Mouse (Mus musculus) hindbrain, embryonic 11.5 days (tissue): ENCODE measurements at regions not wholly inside any gene's neighbourhood (a gene's known extent, or its start where the extent isn't known, plus 50 kb on each side); places are given as distances from the start of the nearest gene placed in this dataset.

Experiments
- ATAC-seq: fragments of 200-750 bp; cut with Nextera tagmentation; 2 replicates; pipeline ENCODE4 v1.8.0; 2017; ENCODE audit warnings: mild to moderate bottlenecking, moderate TSS enrichment, moderate library complexity; ENCODE audit not compliant: low FRiP score
- DNase-seq: peaks from one replicate; pipeline ENCODE4 v3.0.0-alpha.2; 2015; ENCODE audit warnings: low spot score
- H3K27ac ChIP-seq: fragments of 300-500 bp; sonication (generic); 2 replicates; pipeline ENCODE4 v1.5.1; 2014; ENCODE audit warnings: mild to moderate bottlenecking, low read depth, low read length
- H3K27me3 ChIP-seq: fragments of 300-500 bp; sonication (generic); 2 replicates; pipeline ENCODE4 v1.6.1; 2014; ENCODE audit warnings: mild to moderate bottlenecking, low read length, moderate library complexity, mixed read lengths; ENCODE audit not compliant: control insufficient read depth, insufficient read depth
- H3K36me3 ChIP-seq: fragments of 300-500 bp; sonication (generic); 2 replicates; pipeline ENCODE4 v1.6.1; 2014; ENCODE audit warnings: mild to moderate bottlenecking, low read length, moderate library complexity, mixed read lengths; ENCODE audit not compliant: control insufficient read depth, insufficient read depth
- H3K4me1 ChIP-seq: fragments of 300-500 bp; sonication (generic); replicated peaks from 2 replicates; pipeline ENCODE4 v1.6.1; 2014; ENCODE audit warnings: low read length, mixed read lengths; ENCODE audit not compliant: control insufficient read depth, insufficient read depth
- H3K4me2 ChIP-seq: fragments of 300-500 bp; sonication (generic); replicated peaks from 2 replicates; pipeline ENCODE4 v1.6.1; 2014; ENCODE audit warnings: mild to moderate bottlenecking, low read depth, low read length
- H3K4me3 ChIP-seq: fragments of 300-500 bp; sonication (generic); 2 replicates; pipeline ENCODE4 v1.5.1; 2014; ENCODE audit warnings: low read depth, low read length
- H3K9ac ChIP-seq: fragments of 300-500 bp; sonication (generic); 2 replicates; pipeline ENCODE4 v1.6.1; 2014; ENCODE audit warnings: low read depth, low read length
- H3K9me3 ChIP-seq: fragments of 300-500 bp; sonication (generic); 2 replicates; pipeline ENCODE4 v1.6.1; 2016; ENCODE audit warnings: low read length; ENCODE audit not compliant: control insufficient read depth
- WGBS: fragments of 180-500 bp; shearing (Covaris S2); extraction: QIAGEN DNeasy Blood & Tissue Kit; methylation state at CpG from one replicate; pipeline ENCODE4 v1.1.7; 2014; 5-methylcytosine and 5-hydroxymethylcytosine counted together

DNA sequence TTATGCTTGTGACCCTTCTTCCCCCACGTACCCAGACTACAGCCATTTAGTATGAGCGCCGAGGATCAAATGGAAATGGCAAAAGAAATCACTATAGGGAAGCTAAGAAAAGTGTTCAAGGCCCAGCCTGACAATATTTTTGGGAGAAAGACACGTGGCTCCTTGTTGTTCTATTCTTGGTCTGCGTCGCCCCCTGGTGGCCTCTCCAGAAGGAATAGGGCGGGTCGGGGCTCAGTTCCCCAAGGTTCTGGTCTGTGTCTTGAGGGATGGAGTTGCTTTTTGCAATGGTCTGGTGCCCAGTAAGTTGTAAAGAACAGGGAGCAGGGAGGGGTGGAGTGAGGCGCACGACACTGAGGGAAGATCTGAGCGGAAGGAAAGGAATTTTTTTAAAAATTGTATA, 264.4 kb upstream of the Nfe2l3 start:
- Histone ChIP-seq H3K27me3 (peaks cover 2% of the 10 kb centered on the region; the same call in 1 of the 2 replicates), H3K4me2 (peak overlapping the region; percentile 43; the same call in 1 of the 2 replicates), H3K4me3 (no peak overlapping the region), H3K36me3 (no peaks in the 10 kb centered on the region), H3K4me1 (peaks cover 7% of the 10 kb centered on the region), H3K9ac (peak overlapping the region; percentile 34; the same call in 1 of the 2 replicates), H3K27ac (peak overlapping the region; percentile 84; the same call in 1 of the 2 replicates), H3K9me3 (no peaks in the 10 kb centered on the region)
- ATAC-seq: peak; percentile 31; the same call in 1 of the 2 replicates
- DNase-seq: peak; percentile 90
- WGBS: 3% methylated on average over 11 of the region's 11 CpGs

DNA sequence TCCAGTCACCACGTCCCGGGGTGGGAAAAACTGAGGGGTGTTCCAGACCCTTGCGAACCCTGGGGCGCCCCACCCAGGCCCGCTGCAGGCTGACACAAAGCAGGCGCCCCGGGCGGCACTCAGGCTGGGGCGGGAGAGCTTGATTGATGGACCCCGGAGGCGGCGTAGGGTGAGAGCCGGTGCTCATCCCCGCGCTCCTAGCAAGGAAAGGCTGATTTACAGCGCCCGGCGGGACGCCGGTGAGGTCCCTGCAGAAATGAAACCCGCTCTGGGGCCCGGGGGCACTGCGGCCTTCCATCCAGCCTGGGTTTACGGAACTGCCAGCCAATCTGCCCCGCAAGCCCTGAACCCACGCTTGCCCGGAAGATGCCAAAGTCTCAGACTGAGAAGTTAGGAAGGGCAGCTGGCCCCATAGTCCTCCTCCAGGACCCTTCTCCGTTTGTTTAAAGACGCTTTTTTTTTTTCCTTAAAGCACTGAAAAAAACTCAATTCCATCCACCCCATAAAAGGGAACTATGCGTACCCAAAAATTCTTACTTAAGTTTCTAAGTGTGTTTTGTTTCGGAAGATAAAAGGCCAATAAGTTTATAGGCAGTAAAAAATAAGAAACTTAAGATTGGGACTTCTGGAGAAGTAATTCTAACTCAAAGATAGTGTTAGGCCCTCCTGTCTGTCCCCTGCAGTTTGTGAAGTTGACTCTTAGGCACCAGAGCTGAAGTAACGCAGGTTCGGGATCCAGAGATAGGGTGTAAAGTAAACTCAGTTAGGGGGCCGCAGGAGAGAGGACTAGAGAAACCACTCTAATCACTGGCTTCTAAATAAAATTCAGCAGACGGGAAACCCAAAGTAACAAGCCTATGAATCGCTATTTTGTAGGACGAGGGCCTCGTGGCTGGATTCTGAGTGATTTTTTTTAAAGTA, 263.4 kb upstream of the Nfe2l3 start:
- peak overlapping the region; percentile 16; the same call in 1 of the 2 replicates for H3K4me3 ChIP-seq
- no peaks in the 10 kb centered on the region for H3K36me3 ChIP-seq
- DNase-seq (peak; percentile 78), ATAC-seq (peak; percentile 29; the same call in 1 of the 2 replicates)
- H3K9me3 ChIP-seq: no peaks in the 10 kb centered on the region
- H3K27ac ChIP-seq: peak overlapping the region; percentile 84
- peaks cover 2% of the 10 kb centered on the region for H3K27me3 ChIP-seq
- H3K4me2 ChIP-seq: peak overlapping the region; percentile 43
- 2% methylated on average over 38 of the region's 38 CpGs for WGBS
- H3K9ac ChIP-seq: peak overlapping the region; percentile 68
- H3K4me1 ChIP-seq: peaks cover 10% of the 10 kb centered on the region

DNA sequence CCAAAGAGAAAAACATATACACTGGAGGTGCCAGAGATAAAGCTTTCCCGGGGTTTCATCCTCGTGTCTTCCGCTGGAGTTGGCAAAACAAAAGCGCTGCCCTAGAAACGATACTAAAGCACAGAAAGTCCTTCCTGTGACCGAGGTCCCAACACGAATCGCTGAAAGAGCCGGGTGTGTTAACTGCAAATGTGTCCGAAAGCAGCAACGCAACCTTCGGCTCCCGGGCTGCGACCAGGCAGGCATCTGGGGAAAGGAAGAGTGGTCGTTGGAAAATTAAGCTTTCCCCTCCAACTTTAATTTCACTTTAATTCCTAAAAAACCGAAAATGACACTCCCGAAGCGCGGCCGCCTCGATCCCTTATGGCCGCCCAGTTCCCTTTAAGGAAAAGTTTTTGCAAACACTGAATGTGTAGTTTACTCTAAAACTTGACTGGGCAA, 262.5 kb upstream of the Nfe2l3 start:
- peak; percentile 66 for DNase-seq
- Histone ChIP-seq H3K9me3 (no peaks in the 10 kb centered on the region), H3K9ac (peak overlapping the region; percentile 44), H3K36me3 (no peaks in the 10 kb centered on the region), H3K4me2 (peak overlapping the region; percentile 12), H3K4me3 (peak overlapping the region; percentile 15; the same call in 1 of the 2 replicates), H3K27me3 (peaks cover 12% of the 10 kb centered on the region), H3K4me1 (peaks cover 10% of the 10 kb centered on the region), H3K27ac (peak overlapping the region; percentile 84)
- WGBS: under 1% methylated on average over 22 of the region's 22 CpGs
- no peak for ATAC-seq

DNA sequence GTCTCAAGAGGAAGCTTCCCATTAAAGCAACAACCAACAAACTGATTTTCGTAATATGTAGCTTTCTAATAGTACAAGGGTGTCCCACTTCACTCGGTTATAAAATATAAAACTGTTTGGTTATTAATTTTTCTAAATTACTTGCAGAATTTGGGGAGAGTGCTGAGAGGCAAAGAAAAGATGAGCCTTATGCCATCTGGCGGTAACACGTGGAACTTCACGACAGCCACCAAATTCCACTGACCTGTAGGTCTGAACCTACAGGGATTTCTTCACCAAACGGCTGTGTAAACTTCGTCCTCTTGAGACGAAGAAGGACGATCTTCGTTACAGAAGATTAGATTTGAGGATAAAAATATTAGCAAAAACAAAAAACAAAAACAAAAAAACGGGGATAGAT, 262.1 kb upstream of the Nfe2l3 start:
- Histone ChIP-seq H3K27me3 (peaks cover 14% of the 10 kb centered on the region), H3K9me3 (no peaks in the 10 kb centered on the region), H3K9ac (no peak overlapping the region), H3K27ac (peak overlapping the region; percentile 84), H3K4me3 (peak overlapping the region; percentile 15; the same call in 1 of the 2 replicates), H3K36me3 (no peaks in the 10 kb centered on the region), H3K4me1 (peaks cover 10% of the 10 kb centered on the region), H3K4me2 (peak overlapping the region; percentile 12; the same call in 1 of the 2 replicates)
- DNase-seq (peak; percentile 87), ATAC-seq (no peak; the same call in 1 of the 2 replicates)
- under 1% methylated on average over 11 of the region's 11 CpGs for WGBS

DNA sequence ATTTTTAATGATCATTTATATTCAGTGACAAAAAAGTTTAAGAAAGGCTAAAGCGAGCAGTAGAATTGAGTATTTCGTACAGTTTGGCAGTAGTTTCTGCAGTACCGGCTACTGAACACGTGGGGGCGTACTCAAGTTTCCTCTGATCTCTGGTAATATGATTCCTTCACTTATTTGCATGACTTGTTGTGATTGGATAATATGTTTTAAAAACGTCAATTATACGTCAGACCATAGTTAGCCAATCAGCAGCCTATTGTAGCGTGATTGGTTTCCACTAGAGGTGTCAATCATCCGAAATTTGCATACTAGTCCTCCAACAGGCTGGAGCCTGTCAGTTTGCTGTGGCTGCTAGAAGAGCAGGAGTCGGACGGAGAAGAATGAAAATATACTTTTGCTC, 261.6 kb upstream of the Nfe2l3 start:
- peak; percentile 87 for DNase-seq
- no peaks in the 10 kb centered on the region for H3K9me3 ChIP-seq
- H3K4me1 ChIP-seq: peaks cover 10% of the 10 kb centered on the region
- H3K27me3 ChIP-seq: peaks cover 15% of the 10 kb centered on the region
- under 1% methylated on average over 11 of the region's 11 CpGs for WGBS
- H3K4me2 ChIP-seq: no peak overlapping the region
- H3K4me3 ChIP-seq: no peak overlapping the region
- ATAC-seq: peak; percentile 80
- no peak overlapping the region for H3K27ac ChIP-seq
- H3K9ac ChIP-seq: no peak overlapping the region
- no peaks in the 10 kb centered on the region for H3K36me3 ChIP-seq

DNA sequence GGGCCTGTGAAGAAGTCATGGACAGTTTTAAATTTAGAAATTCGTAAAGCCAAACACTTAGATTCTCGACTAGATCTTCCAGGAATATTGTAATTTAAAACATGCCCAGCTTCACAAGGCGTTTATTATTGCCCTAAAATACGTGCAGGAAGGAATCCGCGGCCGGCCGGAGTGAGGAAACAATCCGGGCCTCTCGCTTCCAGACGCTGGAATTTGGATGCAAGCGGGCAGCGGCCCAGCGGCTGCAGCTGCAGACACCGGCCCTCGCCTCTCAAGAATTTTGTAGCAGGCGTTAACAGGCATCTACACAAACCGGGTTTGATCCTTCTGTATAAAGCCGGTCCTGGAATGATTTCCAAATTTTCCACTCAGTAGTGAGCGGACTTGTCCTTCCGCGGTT, 260.7 kb upstream of the Nfe2l3 start:
- Histone ChIP-seq H3K9ac (peak overlapping the region; percentile 63), H3K4me1 (peaks cover 10% of the 10 kb centered on the region), H3K27me3 (peaks cover 21% of the 10 kb centered on the region), H3K9me3 (no peaks in the 10 kb centered on the region), H3K4me3 (0 out of 2 replicates have a peak overlapping the region, but pooled peaks have one; percentile 23), H3K4me2 (peak overlapping the region; percentile 54), H3K27ac (peak overlapping the region; percentile 79), H3K36me3 (no peaks in the 10 kb centered on the region)
- no peak for ATAC-seq
- 1% methylated on average over 22 of the region's 22 CpGs for WGBS
- DNase-seq: peak; percentile 76

DNA sequence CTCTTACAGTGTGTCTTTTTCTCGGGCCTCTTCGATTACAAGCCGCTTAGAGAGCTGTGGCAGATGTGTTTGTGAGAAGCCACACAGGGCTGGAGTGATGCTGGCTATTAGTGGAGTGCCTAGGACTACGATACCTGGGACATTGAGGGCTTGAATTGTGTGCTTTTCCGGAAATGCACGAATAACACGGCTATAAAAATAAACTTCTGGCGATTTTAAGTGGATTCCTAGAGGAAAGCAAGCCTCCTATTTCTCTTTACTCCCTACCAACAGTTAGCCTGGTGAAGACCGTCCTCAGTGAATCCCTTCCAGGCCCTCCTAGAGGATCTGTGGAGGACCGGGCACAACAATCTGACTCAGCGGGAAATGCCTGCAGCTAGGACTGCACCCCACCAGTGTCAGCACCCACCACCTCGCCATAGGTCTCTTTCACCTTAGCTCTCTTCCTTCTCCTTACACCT, 260.1 kb upstream of the Nfe2l3 start:
- peak; percentile 38; the same call in 1 of the 2 replicates for ATAC-seq
- DNase-seq: no peak
- H3K36me3 ChIP-seq: no peaks in the 10 kb centered on the region
- H3K4me3 ChIP-seq: peak overlapping the region; percentile 23; the same call in 1 of the 2 replicates
- peak overlapping the region; percentile 79 for H3K27ac ChIP-seq
- peak overlapping the region; percentile 54 for H3K4me2 ChIP-seq
- no peaks in the 10 kb centered on the region for H3K9me3 ChIP-seq
- H3K4me1 ChIP-seq: peaks cover 10% of the 10 kb centered on the region
- WGBS: 2% methylated on average over 12 of the region's 12 CpGs
- H3K9ac ChIP-seq: peak overlapping the region; percentile 63
- H3K27me3 ChIP-seq: peaks cover 26% of the 10 kb centered on the region

DNA sequence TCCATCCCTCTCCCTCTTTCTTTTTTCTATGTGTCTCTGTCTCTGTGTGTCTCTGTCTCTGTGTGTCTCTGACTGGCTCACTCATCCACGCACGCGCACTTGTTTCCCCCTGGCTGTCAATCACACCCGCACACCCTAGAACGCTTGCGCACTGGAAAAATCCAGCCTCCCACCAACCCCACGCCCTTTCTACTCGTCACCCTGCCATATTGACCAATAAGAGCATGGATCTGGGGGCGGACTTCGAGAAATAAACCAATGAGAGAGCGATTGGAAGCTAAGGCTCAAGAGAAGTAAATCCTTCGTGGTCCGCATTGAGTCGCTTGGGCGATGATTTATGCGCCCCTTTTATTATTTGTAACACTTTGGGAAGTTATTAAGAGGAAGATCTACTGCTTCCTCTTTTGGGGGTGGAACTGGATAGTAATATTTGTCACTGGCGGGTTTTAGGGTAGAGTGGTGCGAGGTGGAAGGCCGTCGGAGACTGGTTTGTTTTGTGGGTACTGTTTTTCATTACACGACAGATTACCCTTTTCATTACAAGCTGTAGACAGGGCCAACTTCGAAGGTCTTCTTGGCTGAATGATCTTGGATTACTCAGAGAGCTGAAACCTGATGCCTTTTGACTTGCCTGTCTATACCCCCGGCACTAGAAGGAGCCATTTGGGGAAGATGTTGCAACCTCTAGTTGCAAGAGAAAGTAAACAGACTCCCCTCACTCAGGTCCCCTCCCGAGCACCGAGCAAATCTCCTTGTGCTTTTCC, 259.4 kb upstream of the Nfe2l3 start:
- ATAC-seq: peak; percentile 86

More for the DNA sequence above, 259.4 kb upstream of the Nfe2l3 start:
- peaks cover 10% of the 10 kb centered on the region for H3K4me1 ChIP-seq
- H3K9ac ChIP-seq: peak overlapping the region; percentile 32; the same call in 1 of the 2 replicates
- WGBS: under 1% methylated on average over 25 of the region's 25 CpGs
- H3K9me3 ChIP-seq: no peaks in the 10 kb centered on the region
- peaks cover 26% of the 10 kb centered on the region for H3K27me3 ChIP-seq
- peak overlapping the region; percentile 54 for H3K4me2 ChIP-seq
- DNase-seq: peak; percentile 93
- H3K36me3 ChIP-seq: no peaks in the 10 kb centered on the region
- peak overlapping the region; percentile 19 for H3K27ac ChIP-seq
- H3K4me3 ChIP-seq: peak overlapping the region; percentile 23
